Mouse (Mus musculus): ENCODE data around the gene Mrpl9. TPM values are rescaled to one million over a fixed set of nuclear protein-coding genes. Genes with fewer than 3 reads are reported as not detected.

Gene Mrpl9
- 16.8 and 17.1 TPM in 2 replicates for polyA plus RNA-seq (2012; rRNA removed)

DNA sequence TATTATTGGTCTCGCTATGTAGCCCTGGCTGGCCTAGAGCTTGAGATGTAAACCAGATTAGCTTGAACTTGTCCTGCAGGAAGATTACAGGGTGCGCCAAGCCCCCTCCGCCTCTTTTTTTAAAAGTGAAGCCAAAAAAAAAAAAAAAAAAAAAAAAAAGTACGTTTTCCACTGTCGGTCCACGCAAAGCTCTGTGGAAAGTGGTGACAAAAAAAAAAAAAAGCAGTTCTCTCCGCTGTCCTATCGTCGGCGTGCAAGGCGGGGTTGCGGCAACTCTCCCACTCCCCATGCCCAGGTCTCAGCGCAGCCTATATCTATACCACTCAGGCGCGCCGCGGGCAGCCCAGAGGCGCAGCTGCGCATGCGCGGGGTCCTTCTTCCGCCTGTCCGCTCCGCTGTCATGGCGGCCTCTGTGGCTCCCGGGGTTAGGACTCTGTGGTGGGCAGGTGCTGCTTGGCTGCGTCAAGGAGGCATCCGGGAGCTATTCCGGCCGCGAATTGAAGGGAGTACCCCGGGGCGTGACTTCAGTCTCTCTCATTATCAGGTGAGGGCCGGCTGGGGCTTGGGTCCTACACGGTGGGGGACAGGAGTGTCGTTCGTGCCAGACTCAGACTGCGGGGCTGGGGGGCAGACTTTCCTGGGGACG lies at the start of gene Mrpl9:
Mrpl9 (plus strand) TSS at position 368 of the 646 bp plus-strand sequence.
- Histone ChIP-seq H3K4me3 (ENCODE audit: control insufficient read depth, low read depth, low read length) (peak within 1 kb of the TSS; percentile 89), H3K27me3 (ENCODE audit: control insufficient read depth, insufficient read depth, low read length) (no peaks in the 10 kb centered on the region), H3K27ac (ENCODE audit: control insufficient read depth, insufficient read depth, low read depth, low read length) (peak within 1 kb of the TSS; percentile 79), H3K36me3 (ENCODE audit: control insufficient read depth, insufficient read depth, low read length) (peaks cover 2% of the 10 kb centered on the region), H3K4me1 (ENCODE audit: control insufficient read depth, insufficient read depth, low read length) (no peaks in the 10 kb centered on the region)
- TF ChIP-seq POLR2A (IDR thresholded peaks at IDR 0.05; ENCODE audit: control insufficient read depth, low read depth, low read length), result peak; percentile 93
- no peak for TF ChIP-seq CTCF (IDR thresholded peaks at IDR 0.05; ENCODE audit: control insufficient read depth, insufficient read depth, insufficient replicate concordance, low read depth, low read length)

DNA sequence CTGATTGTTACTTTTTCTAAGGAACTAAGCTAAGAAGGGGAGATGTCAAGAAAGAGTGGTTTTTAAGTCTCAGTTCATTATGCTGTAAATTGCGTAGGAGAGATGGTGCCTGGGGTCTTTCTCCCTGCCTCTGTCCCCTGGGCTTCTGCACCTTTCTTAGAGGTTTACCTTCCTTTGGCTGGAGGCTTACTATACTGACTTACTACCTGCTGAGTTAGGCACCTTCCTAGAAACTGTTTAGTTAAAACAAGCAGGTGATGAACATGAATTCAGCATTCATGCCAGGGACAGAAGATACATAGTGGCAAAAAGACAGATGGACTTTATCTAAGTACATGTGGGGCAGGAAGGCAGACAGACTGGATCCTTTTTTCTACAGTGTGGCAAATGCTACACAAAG lies 46.8 kb upstream of the Mrpl9 start:
- Histone ChIP-seq H3K27me3 (ENCODE audit: control insufficient read depth, insufficient read depth, low read length) (no peaks in the 10 kb centered on the region), H3K4me1 (ENCODE audit: control insufficient read depth, insufficient read depth, low read length) (peaks cover 2% of the 10 kb centered on the region; the same call in 1 of the 2 replicates), H3K27ac (ENCODE audit: control insufficient read depth, insufficient read depth, low read depth, low read length) (no peak overlapping the region), H3K36me3 (ENCODE audit: control insufficient read depth, insufficient read depth, low read length) (no peaks in the 10 kb centered on the region), H3K4me3 (ENCODE audit: control insufficient read depth, low read depth, low read length) (no peak overlapping the region)
- TF ChIP-seq POLR2A (IDR thresholded peaks at IDR 0.05; ENCODE audit: control insufficient read depth, low read depth, low read length) (no peak), CTCF (IDR thresholded peaks at IDR 0.05; ENCODE audit: control insufficient read depth, insufficient read depth, insufficient replicate concordance, low read depth, low read length) (no peak)

DNA sequence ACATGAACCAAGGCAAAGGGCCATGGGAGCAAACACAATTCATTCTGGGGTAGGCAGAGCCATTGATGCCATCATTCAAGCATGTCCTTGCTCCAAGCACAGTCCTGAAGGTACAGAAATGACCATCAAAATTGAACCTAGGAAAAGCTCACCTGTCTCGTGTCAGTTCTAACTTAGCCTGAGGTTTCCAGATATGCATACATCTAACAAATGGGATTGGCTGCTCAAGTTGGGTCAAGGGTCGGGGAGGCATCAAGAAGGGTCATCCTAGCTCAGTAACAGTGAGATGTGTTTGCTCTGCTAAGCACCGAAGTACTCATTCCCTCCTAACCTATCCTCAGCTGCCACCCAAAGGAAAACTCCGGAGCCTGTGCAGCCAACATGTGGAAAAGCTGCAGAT lies 46.3 kb upstream of the Mrpl9 start:
- H3K36me3 ChIP-seq (ENCODE audit: control insufficient read depth, insufficient read depth, low read length), result no peaks in the 10 kb centered on the region
- no peaks in the 10 kb centered on the region for H3K27me3 ChIP-seq (ENCODE audit: control insufficient read depth, insufficient read depth, low read length)
- peaks cover 2% of the 10 kb centered on the region; the same call in 1 of the 2 replicates for H3K4me1 ChIP-seq (ENCODE audit: control insufficient read depth, insufficient read depth, low read length)
- no peak overlapping the region for H3K27ac ChIP-seq (ENCODE audit: control insufficient read depth, insufficient read depth, low read depth, low read length)
- H3K4me3 ChIP-seq (ENCODE audit: control insufficient read depth, low read depth, low read length), result no peak overlapping the region
- no peak for TF ChIP-seq CTCF (IDR thresholded peaks at IDR 0.05; ENCODE audit: control insufficient read depth, insufficient read depth, insufficient replicate concordance, low read depth, low read length)
- no peak for TF ChIP-seq POLR2A (IDR thresholded peaks at IDR 0.05; ENCODE audit: control insufficient read depth, low read depth, low read length)

DNA sequence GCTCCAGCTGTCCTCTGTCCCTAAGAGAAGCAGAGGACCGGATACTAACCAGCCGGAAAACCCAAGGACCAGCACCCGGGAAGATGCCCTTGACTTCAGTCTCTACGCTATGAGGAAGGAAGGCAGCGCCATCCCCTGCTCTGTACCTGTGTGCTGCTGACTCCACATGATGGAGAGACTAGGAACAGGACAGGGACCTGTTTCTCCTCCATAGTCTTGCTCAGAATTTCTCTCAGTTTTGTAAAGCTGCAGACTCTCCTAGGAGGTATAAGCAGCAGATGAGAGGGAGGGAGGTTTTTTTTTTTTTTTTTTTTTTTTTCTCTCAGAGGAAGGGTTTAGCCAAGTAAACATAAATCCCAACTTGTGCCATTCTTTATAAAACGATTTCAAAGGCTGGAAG lies 44.9 kb upstream of the Mrpl9 start, which contains the start of gene Lingo4:
Lingo4 (plus strand) TSS at position 301 of the 400 bp plus-strand sequence.
- Histone ChIP-seq H3K4me1 (ENCODE audit: control insufficient read depth, insufficient read depth, low read length) (peaks cover 2% of the 10 kb centered on the region; the same call in 1 of the 2 replicates), H3K27me3 (ENCODE audit: control insufficient read depth, insufficient read depth, low read length) (no peaks in the 10 kb centered on the region), H3K36me3 (ENCODE audit: control insufficient read depth, insufficient read depth, low read length) (no peaks in the 10 kb centered on the region), H3K27ac (ENCODE audit: control insufficient read depth, insufficient read depth, low read depth, low read length) (no peak within 1 kb of the TSS), H3K4me3 (ENCODE audit: control insufficient read depth, low read depth, low read length) (no peak within 1 kb of the TSS)
- TF ChIP-seq CTCF (IDR thresholded peaks at IDR 0.05; ENCODE audit: control insufficient read depth, insufficient read depth, insufficient replicate concordance, low read depth, low read length) (no peak), POLR2A (IDR thresholded peaks at IDR 0.05; ENCODE audit: control insufficient read depth, low read depth, low read length) (no peak)

DNA sequence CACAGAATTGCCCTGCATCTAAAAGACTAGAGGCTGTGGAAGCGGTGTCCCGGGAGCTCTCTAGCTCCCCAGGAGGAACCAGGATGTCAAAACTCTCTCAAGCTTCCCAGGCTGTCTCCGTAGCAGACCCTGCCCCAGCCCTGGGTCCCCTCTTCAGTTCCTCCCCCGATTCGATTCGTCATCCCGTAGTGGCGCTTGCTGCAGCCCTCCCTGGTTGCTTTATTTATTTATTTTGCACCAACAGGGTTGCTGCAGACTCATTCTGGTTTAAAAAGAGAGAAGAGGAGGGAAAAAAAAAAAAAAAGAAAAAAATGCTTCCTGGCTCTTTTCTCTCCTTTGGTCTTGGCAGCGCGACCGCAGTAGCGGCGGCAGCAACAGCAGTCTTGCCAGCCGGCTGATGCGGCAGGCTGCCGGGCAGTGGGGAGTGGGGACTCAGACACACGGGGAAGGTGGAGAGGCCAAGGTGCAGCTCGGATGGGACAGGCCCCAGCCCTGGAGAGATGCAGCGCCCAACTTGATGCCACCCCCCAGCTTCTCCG lies 44.1 kb upstream of the Mrpl9 start:
- H3K4me1 ChIP-seq (ENCODE audit: control insufficient read depth, insufficient read depth, low read length), result peaks cover 2% of the 10 kb centered on the region; the same call in 1 of the 2 replicates
- no peaks in the 10 kb centered on the region for H3K27me3 ChIP-seq (ENCODE audit: control insufficient read depth, insufficient read depth, low read length)
- H3K4me3 ChIP-seq (ENCODE audit: control insufficient read depth, low read depth, low read length), result no peak overlapping the region

DNA sequence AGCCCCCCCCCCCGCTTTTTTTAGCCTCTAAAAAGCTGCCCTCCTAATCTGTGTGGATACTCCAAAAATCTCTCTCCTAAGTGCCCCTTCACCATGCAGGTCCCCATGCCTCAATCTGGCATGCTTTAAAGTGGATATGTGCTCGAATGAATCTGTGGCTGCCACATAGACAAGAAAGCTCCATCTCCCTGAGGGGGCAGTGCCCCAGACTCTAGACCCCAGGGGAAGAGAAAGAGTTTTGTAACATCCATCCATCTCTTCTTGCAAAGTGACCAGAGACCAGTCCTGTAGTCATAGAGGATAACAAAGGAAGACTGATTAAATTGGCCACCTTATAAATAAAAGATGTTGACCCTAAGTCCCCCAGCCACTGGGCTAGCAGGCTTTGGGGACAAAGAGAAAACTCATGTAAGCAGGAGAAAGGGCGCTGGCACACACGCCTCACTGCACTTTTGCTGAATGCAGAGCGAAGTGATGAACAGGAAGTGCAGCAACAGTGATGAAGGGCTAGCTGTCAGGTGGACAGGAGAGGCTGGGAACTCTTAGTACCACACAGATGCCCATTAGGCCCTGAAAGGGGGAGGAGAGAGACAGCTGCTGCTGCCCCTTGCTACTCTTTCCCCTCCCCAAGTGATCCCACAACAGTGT lies 43.3 kb upstream of the Mrpl9 start:
- Histone ChIP-seq H3K27ac (ENCODE audit: control insufficient read depth, insufficient read depth, low read depth, low read length) (no peak overlapping the region), H3K4me3 (ENCODE audit: control insufficient read depth, low read depth, low read length) (no peak overlapping the region), H3K27me3 (ENCODE audit: control insufficient read depth, insufficient read depth, low read length) (no peaks in the 10 kb centered on the region), H3K4me1 (ENCODE audit: control insufficient read depth, insufficient read depth, low read length) (peaks cover 2% of the 10 kb centered on the region; the same call in 1 of the 2 replicates), H3K36me3 (ENCODE audit: control insufficient read depth, insufficient read depth, low read length) (no peaks in the 10 kb centered on the region)
- TF ChIP-seq CTCF (IDR thresholded peaks at IDR 0.05; ENCODE audit: control insufficient read depth, insufficient read depth, insufficient replicate concordance, low read depth, low read length) (no peak), POLR2A (IDR thresholded peaks at IDR 0.05; ENCODE audit: control insufficient read depth, low read depth, low read length) (no peak)

More for the DNA sequence above, 44.1 kb upstream of the Mrpl9 start:
- Histone ChIP-seq H3K27ac (ENCODE audit: control insufficient read depth, insufficient read depth, low read depth, low read length) (no peak overlapping the region), H3K36me3 (ENCODE audit: control insufficient read depth, insufficient read depth, low read length) (no peaks in the 10 kb centered on the region)
- no peak for TF ChIP-seq POLR2A (IDR thresholded peaks at IDR 0.05; ENCODE audit: control insufficient read depth, low read depth, low read length)
- no peak for TF ChIP-seq CTCF (IDR thresholded peaks at IDR 0.05; ENCODE audit: control insufficient read depth, insufficient read depth, insufficient replicate concordance, low read depth, low read length)

DNA sequence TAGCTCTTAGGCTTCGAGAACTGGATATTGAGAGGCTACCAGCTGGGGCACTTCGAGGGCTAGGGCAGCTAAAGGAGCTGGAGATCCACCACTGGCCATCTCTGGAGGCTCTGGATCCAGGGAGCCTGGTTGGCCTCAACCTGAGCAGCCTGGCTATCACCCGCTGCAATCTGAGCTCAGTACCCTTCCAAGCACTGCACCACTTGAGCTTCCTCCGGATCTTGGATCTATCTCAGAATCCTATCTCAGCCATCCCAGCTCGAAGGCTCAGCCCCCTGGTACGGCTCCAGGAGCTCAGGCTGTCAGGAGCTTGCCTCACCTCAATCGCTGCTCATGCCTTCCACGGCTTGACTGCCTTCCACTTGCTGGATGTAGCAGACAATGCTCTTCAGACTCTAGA lies 40.7 kb upstream of the Mrpl9 start:
- Histone ChIP-seq H3K27ac (ENCODE audit: control insufficient read depth, insufficient read depth, low read depth, low read length) (no peak overlapping the region), H3K4me1 (ENCODE audit: control insufficient read depth, insufficient read depth, low read length) (peaks cover 2% of the 10 kb centered on the region; the same call in 1 of the 2 replicates), H3K27me3 (ENCODE audit: control insufficient read depth, insufficient read depth, low read length) (no peaks in the 10 kb centered on the region), H3K36me3 (ENCODE audit: control insufficient read depth, insufficient read depth, low read length) (no peaks in the 10 kb centered on the region), H3K4me3 (ENCODE audit: control insufficient read depth, low read depth, low read length) (no peak overlapping the region)
- TF ChIP-seq POLR2A (IDR thresholded peaks at IDR 0.05; ENCODE audit: control insufficient read depth, low read depth, low read length) (no peak), CTCF (IDR thresholded peaks at IDR 0.05; ENCODE audit: control insufficient read depth, insufficient read depth, insufficient replicate concordance, low read depth, low read length) (no peak)

Data from testis, adult 2 months (tissue).